Mouse (Mus musculus) kidney, adult 11 months (tissue): Measurements from ENCODE around the gene Trim9.

Source experiments
- DNase-seq: peaks from one replicate; pipeline ENCODE4 v3.0.0; 2022

The Trim9 gene

GRCm38 (mm10) chr12:70347202-70347841 lies at the start of gene Trim9:
Gene Trim9, minus strand, starts transcription at chr12:70347614.
- DNase-seq, result peak; percentile 83

- no peak for DNase-seq
Observed at GRCm38 (mm10) chr12:70395061-70395460, 47.6 kb upstream of the Trim9 start.

- no peak for DNase-seq
Observed at GRCm38 (mm10) chr12:70391236-70391635, 43.8 kb upstream of the Trim9 start.

GRCm38 (mm10) chr12:70374976-70375375 lies 27.6 kb upstream of the Trim9 start:
- no peak for DNase-seq

GRCm38 (mm10) chr12:70372874-70373273 lies 25.5 kb upstream of the Trim9 start:
- DNase-seq, result no peak

- no peak for DNase-seq
Observed at GRCm38 (mm10) chr12:70369348-70369747, 21.9 kb upstream of the Trim9 start.

- no peak for DNase-seq
Observed at GRCm38 (mm10) chr12:70368820-70369219, 21.4 kb upstream of the Trim9 start.

- peak; percentile 26 for DNase-seq
Observed at GRCm38 (mm10) chr12:70367326-70368248, 20.2 kb upstream of the Trim9 start.

- DNase-seq, result no peak
Observed at GRCm38 (mm10) chr12:70363016-70363415, 15.6 kb upstream of the Trim9 start.

- no peak for DNase-seq
Observed at GRCm38 (mm10) chr12:70360276-70360675, 12.9 kb upstream of the Trim9 start.

- no peak for DNase-seq
Observed at GRCm38 (mm10) chr12:70359443-70359842, 12.0 kb upstream of the Trim9 start.

GRCm38 (mm10) chr12:70354926-70355325 lies 7.5 kb upstream of the Trim9 start:
- DNase-seq, result no peak

GRCm38 (mm10) chr12:70350490-70350889 lies 3.1 kb upstream of the Trim9 start:
- DNase-seq, result no peak

- no peak for DNase-seq
Observed at GRCm38 (mm10) chr12:70349788-70350187, 2.4 kb upstream of the Trim9 start.

GRCm38 (mm10) chr12:70348026-70348425 lies 612 bp upstream of the Trim9 start:
- DNase-seq, result no peak

GRCm38 (mm10) chr12:70346139-70347026 lies 1.0 kb downstream of the Trim9 start:
- peak; percentile 5 for DNase-seq

- DNase-seq, result no peak
Observed at GRCm38 (mm10) chr12:70345531-70346138, 1.8 kb downstream of the Trim9 start.

GRCm38 (mm10) chr12:70335176-70335575 lies 12.2 kb downstream of the Trim9 start:
- DNase-seq, result no peak

GRCm38 (mm10) chr12:70333253-70333805 lies 14.1 kb downstream of the Trim9 start:
- no peak for DNase-seq

- no peak for DNase-seq
Observed at GRCm38 (mm10) chr12:70329059-70329458, 18.4 kb downstream of the Trim9 start.

GRCm38 (mm10) chr12:70326956-70327355 lies 20.5 kb downstream of the Trim9 start:
- DNase-seq, result no peak

- DNase-seq, result no peak
Observed at GRCm38 (mm10) chr12:70326393-70326792, 21.0 kb downstream of the Trim9 start.
